Mouse (Mus musculus) ES-E14 (cell line): ENCODE data around the gene Slc22a12. TPM values are rescaled to one million over a fixed set of nuclear protein-coding genes. Genes with fewer than 3 reads are reported as not detected.

Experiments
- DNase-seq: peaks from one replicate; pipeline ENCODE4 v3.0.0-alpha.2; 2013; ENCODE audit warnings: low read depth, low spot score
- H3K27ac ChIP-seq: 2 replicates; pipeline ENCODE4 v1.5.1; 2012; ENCODE audit warnings: low read depth, mild to moderate bottlenecking, low read length, moderate library complexity, mixed read lengths; ENCODE audit not compliant: poor library complexity, insufficient read depth, severe bottlenecking
- H3K36me3 ChIP-seq: 2 replicates; pipeline ENCODE4 v1.6.1; 2012; ENCODE audit warnings: mild to moderate bottlenecking, low read length, moderate library complexity, mixed read lengths; ENCODE audit not compliant: control insufficient read depth, poor library complexity, insufficient read depth, severe bottlenecking
- H3K4me1 ChIP-seq, 2 experiments: fragments of 150-350 bp in 1 of 2; sonication (generic) in 1 of 2; 2 replicates each; pipeline ENCODE4 v1.6.1; 2012; ENCODE audit warnings: low read length in 2 of 2, mild to moderate bottlenecking in 1 of 2, mixed read lengths in 1 of 2; ENCODE audit not compliant: control insufficient read depth in 2 of 2, insufficient read depth in 2 of 2, poor library complexity in 1 of 2
- H3K4me3 ChIP-seq, 2 experiments: fragments of 150-350 bp in 1 of 2; sonication (generic) in 1 of 2; 2 replicates each; pipeline ENCODE4 v1.5.1; 2012; ENCODE audit warnings: low read length in 2 of 2, low read depth in 1 of 2, mild to moderate bottlenecking in 1 of 2, mixed read lengths in 1 of 2; ENCODE audit not compliant: insufficient read depth in 1 of 2, poor library complexity in 1 of 2, severe bottlenecking in 1 of 2
- H3K9ac ChIP-seq: 2 replicates; pipeline ENCODE4 v1.6.1; 2012; ENCODE audit warnings: low read depth, mild to moderate bottlenecking, low read length, mixed read lengths; ENCODE audit not compliant: poor library complexity, insufficient read depth, severe bottlenecking
- H3K9me3 ChIP-seq: fragments of 150-350 bp; sonication (generic); 2 replicates; pipeline ENCODE4 v1.6.1; 2012; ENCODE audit warnings: low read depth, mild to moderate bottlenecking, low read length; ENCODE audit not compliant: control insufficient read depth, insufficient read depth
- CHD2 ChIP-seq: IDR thresholded peaks from 2 replicates; pipeline ENCODE4 v1.6.1; 2014; ENCODE audit warnings: mild to moderate bottlenecking, low read depth, low read length, inconsistent platforms
- HCFC1 ChIP-seq: IDR thresholded peaks from 2 replicates; pipeline ENCODE4 v1.6.1; 2012; ENCODE audit warnings: low read length, inconsistent platforms, borderline replicate concordance; ENCODE audit not compliant: insufficient read depth
- MAFK ChIP-seq: IDR thresholded peaks from 2 replicates; pipeline ENCODE4 v1.6.1; 2014; ENCODE audit warnings: mild to moderate bottlenecking, low read depth, low read length, inconsistent platforms; ENCODE audit not compliant: insufficient read depth
- ZC3H11A ChIP-seq: IDR thresholded peaks from 2 replicates; pipeline ENCODE4 v1.6.1; 2012; ENCODE audit warnings: low read depth, mild to moderate bottlenecking, inconsistent platforms, low read length, borderline replicate concordance
- ZNF384 ChIP-seq: IDR thresholded peaks from 2 replicates; pipeline ENCODE4 v1.6.1; 2012; ENCODE audit warnings: low read depth, low read length, inconsistent platforms
- in situ Hi-C, 2 experiments: fragments of 600-800 bp; cut with MboI; formaldehyde crosslinking; loops; one replicate each; pipeline ENCODE4 v1.15.1; 2025; ENCODE audit warnings: low sequenced_read_pairs in 2 of 2, inconsistent platforms in 1 of 2; ENCODE audit not compliant: unreplicated experiment in 2 of 2
- total RNA-seq: library from RNA; depleted of rRNA; stranded (reverse); fragments of 300-350 nt; gene quantifications from 2 replicates; pipeline ENCODE4 v1.2.3, GENCODE M21; 2012

Gene Slc22a12
- total RNA-seq, 1 experiment, result not detected

GRCm38 (mm10) chr19:6549566-6549965 is 6.7 kb upstream of the Slc22a12 start:
- in situ Hi-C loops, result no loop called here
- DNase-seq, result no peak
- no peak overlapping the region for H3K9ac ChIP-seq
- TF ChIP-seq ZC3H11A (no peak), MAFK (no peak), ZNF384 (no peak), HCFC1 (no peak), CHD2 (no peak)
- no peaks in the 10 kb centered on the region for H3K36me3 ChIP-seq
- H3K9me3 ChIP-seq, result no peaks in the 10 kb centered on the region
- H3K4me3 ChIP-seq, result no peak overlapping the region
- no peaks in the 10 kb centered on the region for H3K4me1 ChIP-seq
- H3K27ac ChIP-seq, result no peak overlapping the region

DNA sequence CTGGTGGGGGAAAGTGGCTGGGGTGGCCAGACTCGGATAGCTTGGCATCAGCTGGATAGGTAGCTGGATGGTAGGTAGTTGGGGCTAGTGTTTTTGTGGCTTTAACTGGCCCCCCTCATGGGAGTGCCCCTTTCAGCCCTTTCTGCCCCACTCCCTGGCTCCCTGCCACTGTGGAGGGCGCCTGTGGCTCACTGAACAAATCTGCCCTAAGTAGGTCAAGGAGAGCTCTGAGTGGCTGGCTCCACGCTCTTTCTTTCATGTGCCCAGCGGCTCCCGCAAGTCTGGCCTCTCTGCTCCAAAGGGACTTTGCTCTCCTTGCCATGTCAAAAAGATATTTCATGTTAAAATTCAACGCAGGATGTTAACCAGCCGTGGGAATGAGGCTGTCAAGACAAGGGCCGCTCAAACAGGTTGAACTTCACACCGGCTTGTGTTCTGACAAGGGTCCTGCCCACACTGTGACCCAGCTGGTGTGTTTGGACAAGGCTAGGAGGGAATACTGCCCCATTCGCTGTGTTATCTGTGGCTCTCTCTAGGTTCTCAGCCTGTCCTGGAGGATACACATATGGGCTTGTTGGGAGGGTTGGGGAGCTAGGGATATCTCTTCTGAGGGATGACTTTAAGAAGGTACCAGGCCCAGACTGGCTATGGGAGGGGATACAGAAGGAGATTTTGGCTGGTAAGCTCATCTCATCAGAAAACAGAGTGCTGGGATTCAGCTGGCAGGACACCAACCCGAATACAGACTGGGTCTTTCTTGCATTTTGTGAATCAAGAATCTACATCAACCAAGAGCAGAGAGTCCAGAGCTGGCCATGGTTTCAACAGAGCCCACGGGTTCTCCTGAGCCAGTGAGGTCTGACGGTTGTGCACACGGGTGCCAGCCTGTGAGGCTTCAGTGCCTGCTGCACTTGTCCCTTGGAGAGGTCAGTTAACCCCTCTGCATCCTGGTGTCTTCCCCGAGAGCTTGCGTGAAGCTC is 5.9 kb upstream of the Slc22a12 start:
- DNase-seq, result no peak
- H3K4me3 ChIP-seq, result no peak overlapping the region
- in situ Hi-C loops, result no loop called here

GRCm38 (mm10) chr19:6547801-6548200 is 5.0 kb upstream of the Slc22a12 start:
- no peaks in the 10 kb centered on the region for H3K4me1 ChIP-seq
- no peak overlapping the region for H3K4me3 ChIP-seq
- in situ Hi-C loops, result no loop called here
- H3K36me3 ChIP-seq, result no peaks in the 10 kb centered on the region
- no peak overlapping the region for H3K27ac ChIP-seq
- H3K9ac ChIP-seq, result no peak overlapping the region
- no peaks in the 10 kb centered on the region for H3K9me3 ChIP-seq
- DNase-seq, result no peak
- no peak for TF ChIP-seq CHD2
- TF ChIP-seq HCFC1, result no peak
- no peak for TF ChIP-seq MAFK
- no peak for TF ChIP-seq ZNF384
- TF ChIP-seq ZC3H11A, result no peak

More for the DNA sequence above, 5.9 kb upstream of the Slc22a12 start:
- Histone ChIP-seq H3K36me3 (no peaks in the 10 kb centered on the region), H3K4me1 (no peaks in the 10 kb centered on the region), H3K9ac (no peak overlapping the region), H3K9me3 (no peaks in the 10 kb centered on the region), H3K27ac (no peak overlapping the region)
- no peak for TF ChIP-seq HCFC1
- no peak for TF ChIP-seq ZNF384
- TF ChIP-seq MAFK, result no peak
- TF ChIP-seq ZC3H11A, result no peak
- TF ChIP-seq CHD2, result no peak

GRCm38 (mm10) chr19:6546096-6546495 is 3.3 kb upstream of the Slc22a12 start:
- Histone ChIP-seq H3K4me3 (no peak overlapping the region), H3K36me3 (no peaks in the 10 kb centered on the region)

More at GRCm38 (mm10) chr19:6546096-6546495, 3.3 kb upstream of the Slc22a12 start:
- H3K27ac ChIP-seq, result no peak overlapping the region
- TF ChIP-seq ZNF384 (no peak), MAFK (peak; percentile 49; the same call in 1 of the 2 replicates), CHD2 (no peak), HCFC1 (no peak)
- in situ Hi-C loops, result no loop called here
- DNase-seq, result no peak
- H3K9ac ChIP-seq, result no peak overlapping the region
- H3K9me3 ChIP-seq, result no peaks in the 10 kb centered on the region
- peaks cover 0 to under 1% of the 10 kb centered on the region in 2 experiments; a peak in 1 of 4 replicates for H3K4me1 ChIP-seq
